Mouse (Mus musculus): ENCODE measurements at regions not wholly inside any gene's neighbourhood (a gene's known extent, or its start where the extent isn't known, plus 50 kb on each side); places are given as distances from the start of the nearest gene placed in this dataset.
A peak's percentile ranks its signal among the peaks of the same experiment; 100 is the strongest.
"Not testable (repeated sequence)": the region's sequence is repeated elsewhere in the genome, so short reads cannot be mapped to it uniquely, and the experiment has no call there.

GRCm38 (mm10) chrX:95366995-95367394, 77.7 kb downstream of the Amer1 start:
- DNase-seq (ENCODE audit: extremely low spot score): peak; percentile 3

GRCm38 (mm10) chrX:95365326-95365725, 79.3 kb downstream of the Amer1 start:
- not testable (repeated sequence) for DNase-seq (ENCODE audit: extremely low spot score)

DNA sequence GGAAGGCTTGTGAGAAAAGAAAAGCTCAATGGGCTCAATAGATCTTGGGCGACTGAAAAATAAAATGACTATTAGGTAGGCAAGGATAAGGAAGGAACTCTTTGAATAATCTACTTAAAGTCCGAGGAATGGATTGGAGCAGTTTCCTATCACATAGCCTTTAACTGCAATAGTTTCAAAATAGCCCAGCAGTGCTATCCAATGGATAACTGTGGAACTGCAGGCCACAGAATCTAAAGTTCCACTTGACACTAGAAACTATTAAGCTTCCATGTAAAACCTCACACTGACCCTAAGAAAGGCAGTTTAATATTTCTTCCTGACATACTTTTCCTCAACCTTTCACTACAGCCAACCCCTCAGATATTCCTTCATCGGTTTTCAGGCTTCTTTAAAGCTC, 85.6 kb downstream of the Amer1 start:
- DNase-seq (ENCODE audit: extremely low spot score): peak; percentile 6
